Mouse (Mus musculus) right cerebral cortex, adult 2 months (tissue): ENCODE measurements around the gene Cela1.
A peak's percentile ranks its signal among the peaks of the same experiment; 100 is the strongest.

Experiments used
- DNase-seq, 2 experiments: peaks; one replicate each; pipeline ENCODE4 v3.0.0; 2021 to 2022; ENCODE audit warnings: low spot score in 2 of 2

Cela1 gene

DNA sequence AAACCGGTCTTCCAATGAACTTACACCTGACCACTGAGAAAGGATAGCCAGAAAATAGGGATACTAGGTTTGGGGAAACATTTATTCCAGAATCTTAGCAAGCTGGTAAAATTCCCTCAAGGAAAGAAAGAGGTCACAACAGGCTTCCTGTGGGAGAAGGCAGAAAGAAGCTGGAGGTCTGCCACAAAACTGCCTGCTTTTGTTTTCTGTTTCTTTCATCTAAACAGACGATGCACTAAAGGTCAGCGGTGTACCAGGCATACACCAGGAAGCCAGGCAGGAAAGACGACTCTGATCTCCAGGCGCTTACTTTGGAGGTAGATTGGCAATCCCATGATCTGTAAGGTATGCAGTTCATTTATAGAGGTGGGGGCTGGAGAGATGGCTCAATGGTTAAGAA lies 16.9 kb downstream of the Cela1 start:
- no peak for DNase-seq

DNA sequence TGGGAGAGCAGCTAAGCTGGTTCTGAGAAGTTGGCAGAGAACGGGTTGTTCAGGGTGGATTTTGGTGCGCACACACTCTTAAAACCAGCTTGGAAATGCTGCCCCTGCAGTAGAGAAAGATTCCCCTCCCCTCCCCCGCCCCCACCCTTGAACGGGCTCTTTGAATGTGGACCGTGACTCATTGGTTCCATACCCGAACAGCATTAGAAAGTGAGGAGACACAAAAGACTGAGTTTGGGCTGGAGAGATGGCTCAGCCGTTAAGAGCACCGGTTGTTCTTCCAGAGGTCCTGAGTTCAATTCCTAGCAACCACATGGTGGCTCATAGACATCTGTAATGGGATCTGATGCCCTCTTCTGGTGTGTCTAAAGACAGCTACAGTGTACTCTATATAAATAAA lies 17.7 kb downstream of the Cela1 start:
- no peak for DNase-seq

DNA sequence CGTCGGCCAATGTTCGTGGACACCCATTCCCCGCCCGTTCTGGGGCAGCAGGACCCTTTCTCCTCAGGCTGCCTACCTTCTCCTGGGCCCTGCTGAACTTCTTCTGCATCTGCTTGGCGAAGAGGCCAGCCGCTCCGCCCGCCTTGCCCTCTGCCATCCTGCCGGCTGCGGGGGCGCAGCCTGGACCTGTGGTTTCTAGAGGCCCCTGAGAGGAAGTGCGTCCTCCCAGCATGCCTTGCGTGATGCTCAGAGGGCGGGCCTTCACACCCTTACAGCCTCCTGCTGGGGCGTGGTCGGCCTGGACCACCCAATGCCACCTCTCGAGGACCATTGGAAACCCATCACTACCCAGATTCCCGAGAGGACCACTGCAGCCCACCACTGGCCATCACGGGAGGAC lies 18.4 kb downstream of the Cela1 start, which contains the start of gene Bin2:
TSS of gene Bin2 (minus strand) at position 217 of the 400 bp plus-strand sequence.
- DNase-seq: no peak

DNA sequence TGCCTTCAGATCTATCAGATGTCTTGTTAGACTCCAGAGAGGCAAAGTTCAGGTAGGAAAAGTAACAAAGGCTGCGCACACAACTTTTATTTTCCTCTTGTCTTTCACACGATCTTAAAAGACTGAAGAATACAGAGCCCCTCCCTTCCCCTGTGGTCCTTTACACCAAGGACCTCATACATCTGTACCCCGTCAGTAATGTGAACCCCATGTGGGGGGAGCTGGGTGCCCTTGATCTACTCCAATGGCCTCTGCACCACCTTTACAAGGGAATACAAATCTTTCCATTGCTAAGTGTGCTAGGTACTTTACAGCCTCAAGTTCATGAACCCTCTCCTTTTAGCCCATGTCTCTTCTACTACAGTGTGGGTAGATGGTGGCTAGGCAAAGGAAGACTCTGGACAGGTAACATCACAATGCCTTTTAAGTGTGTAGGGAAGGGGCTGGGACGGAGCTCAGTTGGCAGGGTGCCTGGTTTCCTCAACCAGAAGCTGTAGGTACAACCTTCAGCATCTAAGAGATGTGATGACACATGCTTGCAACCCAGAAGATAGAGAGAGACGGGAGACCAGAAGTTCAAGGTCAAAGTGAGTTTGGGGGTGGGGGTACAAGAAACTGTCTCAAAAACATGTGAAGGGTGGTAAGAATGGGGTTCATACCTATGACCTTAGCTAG lies 19.7 kb downstream of the Cela1 start:
- DNase-seq: no peak

DNA sequence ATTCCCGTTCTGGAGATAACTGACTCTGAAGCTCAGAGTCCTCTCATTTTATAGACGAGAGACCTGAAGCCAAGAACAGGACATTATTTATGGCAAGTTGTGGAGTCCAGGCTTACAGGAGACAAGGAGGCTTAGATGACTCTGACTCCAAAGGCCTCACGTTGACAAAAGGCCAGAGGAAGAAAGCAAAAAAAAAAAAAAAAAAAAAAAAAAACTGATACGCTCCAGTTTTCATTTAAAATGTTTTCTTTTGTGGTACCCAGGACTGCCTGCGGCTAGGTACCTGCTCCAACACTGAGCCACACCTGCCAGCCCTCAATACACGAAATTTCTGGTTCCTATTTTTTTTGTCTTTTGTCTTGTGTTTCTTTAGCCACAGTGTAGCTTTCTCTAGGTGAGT lies 20.3 kb downstream of the Cela1 start:
- DNase-seq: no peak

DNA sequence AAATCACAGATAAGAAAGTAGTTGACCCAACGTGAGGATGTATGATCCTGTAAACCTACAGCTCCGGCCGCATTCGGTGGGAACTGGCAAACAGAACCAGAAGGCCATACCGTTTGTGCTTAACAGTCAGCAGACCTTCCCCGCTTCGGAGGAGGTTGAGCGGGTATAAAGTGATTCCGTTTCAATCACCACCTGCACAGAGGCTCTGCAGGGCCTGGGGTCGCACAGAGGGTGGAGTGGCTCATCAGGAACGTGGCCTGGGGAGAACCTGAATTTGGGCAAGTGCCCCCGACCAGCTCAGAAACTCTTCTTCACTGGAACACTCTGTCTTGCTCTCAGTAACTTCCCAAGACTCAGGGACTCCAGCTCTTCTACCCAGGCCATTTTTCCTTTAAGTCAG lies 20.9 kb downstream of the Cela1 start:
- DNase-seq: no peak

DNA sequence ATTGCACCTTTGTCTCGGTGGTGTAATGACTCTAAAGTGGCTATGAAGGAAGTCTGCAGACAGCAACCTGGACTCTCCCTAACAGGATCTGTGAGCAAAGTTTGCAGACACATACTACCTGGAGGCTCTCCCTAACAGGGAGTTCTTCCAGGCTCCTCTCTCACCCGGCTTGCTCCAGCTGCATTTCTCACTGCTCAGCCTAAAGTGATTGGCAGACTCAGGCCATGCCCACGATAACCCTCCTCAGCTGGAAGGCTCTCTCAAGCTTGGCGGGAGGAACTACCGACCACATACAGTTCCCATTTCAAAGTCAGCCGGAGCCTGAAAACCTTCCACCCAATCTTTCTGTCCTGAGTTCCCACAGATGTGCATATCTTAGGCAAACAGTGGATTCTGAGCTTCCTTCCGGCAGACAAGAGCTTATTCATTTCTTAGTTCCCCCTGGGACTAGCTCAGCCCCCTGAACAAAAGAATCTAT lies 21.5 kb downstream of the Cela1 start:
- no peak for DNase-seq

DNA sequence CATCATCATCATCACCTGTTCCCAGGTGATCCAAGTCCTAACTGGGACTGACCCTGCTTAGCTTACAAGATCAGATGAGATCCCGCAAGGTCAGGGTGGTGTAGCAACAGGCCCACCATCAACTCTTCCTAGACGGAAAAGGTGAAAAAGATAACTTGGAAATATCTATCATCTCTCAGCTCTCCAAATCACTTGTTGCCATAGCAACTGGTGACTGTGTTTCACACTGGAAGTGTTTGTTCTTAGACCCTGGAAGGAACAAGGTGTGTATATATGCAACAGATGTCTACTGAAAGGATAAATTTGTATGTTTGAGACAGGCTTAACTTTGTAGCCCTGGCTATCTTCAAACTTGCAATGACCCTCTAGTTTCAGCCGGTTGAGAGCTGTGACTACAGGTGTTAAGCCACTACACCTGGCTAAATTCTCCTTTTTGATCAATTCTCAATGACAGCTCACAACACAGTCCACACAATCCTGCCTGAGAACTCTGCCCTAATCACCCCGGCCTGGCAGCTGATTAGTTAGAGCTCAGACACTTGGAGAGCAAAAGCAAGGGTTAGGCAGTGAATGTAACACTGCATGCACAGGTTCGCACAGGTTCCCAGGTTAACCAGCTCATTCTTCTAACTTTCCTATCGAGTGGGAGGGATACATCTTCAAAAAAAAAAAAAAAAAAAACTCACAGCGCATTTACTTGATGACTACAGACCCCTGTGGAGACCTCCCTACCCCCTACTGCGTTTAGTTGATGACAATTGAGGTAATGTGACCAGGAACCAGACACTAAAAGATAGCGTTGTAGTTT lies 22.1 kb downstream of the Cela1 start:
- no peak for DNase-seq

DNA sequence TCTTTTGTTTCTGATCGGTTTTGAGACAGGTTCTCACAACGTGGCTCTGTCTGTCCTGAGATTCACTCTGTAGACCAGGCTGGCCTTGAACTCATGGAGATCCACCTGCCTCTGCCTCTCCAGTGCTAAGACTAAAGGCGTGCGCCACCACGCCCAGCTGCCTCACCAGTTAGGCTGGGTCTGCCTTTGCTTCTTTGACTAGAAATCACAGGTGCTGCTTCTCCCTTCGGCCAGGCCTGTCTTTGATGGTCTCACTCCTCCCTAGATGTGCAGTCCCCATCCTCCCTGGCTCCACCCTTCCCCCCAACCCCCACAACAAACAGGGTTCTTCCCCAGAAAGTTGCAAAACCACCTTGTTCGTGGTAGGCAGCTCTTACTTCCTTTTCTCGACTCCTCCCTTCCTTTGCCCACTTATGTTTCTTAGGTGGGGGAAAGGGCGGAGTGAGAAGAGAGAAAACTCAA lies 22.9 kb downstream of the Cela1 start:
- no peak for DNase-seq

DNA sequence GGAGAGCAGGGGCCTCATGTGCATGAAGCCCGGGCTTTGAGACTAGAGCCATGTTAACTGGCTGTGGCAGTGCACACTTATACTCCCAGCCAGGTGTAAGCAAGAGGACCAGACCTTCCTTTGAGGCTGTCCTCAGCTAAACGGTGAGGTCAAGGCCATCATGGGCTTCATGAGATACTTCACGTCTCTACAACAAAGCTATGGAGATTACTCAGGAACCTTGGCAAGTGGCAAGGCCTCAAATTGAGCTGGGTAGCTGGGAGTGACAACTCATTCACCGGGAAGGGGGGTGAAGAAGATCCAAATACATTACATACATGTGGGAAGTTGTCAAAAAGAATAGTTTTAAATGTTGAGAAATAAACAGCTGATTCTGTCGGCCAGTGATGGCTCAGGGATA lies 26.9 kb downstream of the Cela1 start:
- DNase-seq: no peak

DNA sequence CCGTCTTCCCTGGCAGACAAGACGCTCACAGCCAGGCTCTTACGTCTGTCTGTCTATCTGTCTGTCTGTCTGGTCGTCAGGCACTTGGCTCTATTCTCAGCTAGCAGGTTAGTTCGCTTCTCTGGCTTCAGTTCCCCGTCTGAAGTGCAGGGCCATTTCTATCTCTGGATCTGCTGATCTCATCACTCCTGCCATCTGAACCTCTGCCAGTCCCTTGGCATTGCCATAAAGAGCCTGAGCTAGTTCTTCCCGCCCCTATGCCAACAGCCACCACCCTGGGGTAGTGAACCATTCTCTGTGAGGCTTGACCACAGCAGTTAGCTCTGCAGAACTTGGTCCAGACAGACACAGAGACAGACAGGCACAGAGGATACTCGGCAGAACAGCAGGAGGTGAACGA lies 27.4 kb downstream of the Cela1 start:
- peak in 1 of 2 experiments; percentile 13 for DNase-seq

DNA sequence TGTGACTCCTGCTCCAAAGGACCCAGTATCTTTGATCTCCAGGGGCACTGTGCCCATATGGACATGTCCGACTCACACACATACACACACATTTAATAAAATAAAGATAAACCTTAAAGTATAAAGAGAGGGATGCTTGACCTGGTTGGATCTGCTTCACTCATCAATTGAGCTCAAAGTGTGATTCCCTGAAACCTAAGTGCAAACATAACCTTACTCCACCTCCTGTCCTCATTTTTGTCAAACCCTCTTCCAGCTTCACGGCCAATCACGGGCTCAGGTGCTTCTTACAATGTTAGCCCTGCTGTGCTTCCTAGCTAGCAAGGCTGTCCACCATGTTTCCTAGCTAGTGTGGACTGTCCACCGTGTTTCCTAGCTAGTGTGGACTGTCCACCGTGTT lies 32.5 kb downstream of the Cela1 start:
- DNase-seq: no peak

DNA sequence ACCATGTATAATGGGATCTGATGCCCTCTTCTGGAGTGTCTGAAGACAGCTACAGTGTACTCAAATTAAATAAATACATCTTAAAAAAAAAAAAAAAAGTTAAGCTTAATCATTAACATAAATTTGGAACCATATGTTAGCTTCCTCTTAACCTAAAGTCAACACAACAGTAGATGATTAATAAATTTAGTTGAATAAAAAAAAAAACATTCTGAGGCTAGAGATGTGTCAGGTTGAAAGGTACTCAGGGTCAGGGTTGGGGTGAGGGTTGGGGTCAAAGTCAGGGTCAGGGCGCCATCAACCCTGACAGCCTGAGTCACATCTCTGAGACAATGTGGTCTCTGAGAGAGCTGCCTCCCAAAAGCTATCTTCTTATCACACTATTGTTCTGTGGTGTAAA lies 33.5 kb downstream of the Cela1 start:
- no peak for DNase-seq

DNA sequence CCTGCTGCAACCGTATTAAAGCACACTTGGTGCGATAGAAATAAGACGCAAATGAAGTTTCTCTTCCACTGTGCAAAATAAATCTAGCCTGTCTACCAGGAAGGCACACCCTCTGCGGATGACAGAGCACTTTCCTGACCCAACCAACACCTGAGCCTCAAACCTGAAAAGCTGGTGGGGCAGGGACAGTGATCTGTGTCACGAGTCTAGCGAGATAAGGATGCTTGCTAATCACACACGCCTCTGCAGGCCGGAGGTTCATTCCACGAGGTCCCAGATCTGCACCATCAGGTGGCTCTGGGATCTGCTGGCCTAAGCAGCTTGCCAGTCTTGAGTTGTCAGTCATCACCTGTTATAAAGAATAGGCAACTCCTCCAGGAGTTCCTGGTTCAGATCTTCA lies 36.1 kb downstream of the Cela1 start:
- DNase-seq: no peak

DNA sequence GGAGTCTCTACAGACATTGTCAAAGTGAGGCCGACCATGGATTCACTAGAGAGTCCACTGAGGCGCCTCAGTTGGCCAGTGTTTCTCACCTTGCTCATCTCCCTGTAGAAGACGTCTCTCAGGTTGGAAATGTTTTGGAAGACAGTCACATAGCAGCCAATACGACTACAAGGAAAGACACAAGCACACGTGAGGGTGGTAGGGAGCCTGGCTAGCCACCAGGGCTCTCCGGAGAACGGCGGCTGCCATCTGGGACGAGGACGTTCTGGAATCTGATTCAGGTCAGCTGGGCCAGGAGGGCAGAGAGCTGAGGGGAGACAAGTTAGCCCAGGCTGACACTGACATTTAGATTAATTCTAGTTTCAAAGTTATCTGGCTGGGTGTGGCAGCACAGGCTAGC lies 37.6 kb downstream of the Cela1 start:
- DNase-seq: no peak

DNA sequence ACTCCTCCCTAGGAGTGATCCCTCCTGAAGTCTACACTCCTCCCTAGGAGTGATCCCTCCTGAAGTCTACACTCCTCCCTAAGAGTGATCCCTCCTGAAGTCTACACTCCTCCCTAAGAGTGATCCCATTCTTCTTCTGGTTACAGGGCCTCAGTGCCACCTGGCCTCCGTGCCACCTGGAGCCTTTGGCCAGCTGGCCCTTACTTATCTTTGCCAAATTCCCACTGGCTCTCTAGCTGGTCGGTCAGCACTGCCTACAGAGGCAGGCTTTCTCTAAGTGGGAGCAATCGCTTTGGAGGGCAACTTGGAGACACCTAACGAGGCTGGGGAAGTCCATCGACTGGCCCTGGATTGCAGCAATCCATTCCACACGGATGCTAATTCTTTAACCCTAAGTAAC lies 41.6 kb downstream of the Cela1 start:
- DNase-seq: no peak

DNA sequence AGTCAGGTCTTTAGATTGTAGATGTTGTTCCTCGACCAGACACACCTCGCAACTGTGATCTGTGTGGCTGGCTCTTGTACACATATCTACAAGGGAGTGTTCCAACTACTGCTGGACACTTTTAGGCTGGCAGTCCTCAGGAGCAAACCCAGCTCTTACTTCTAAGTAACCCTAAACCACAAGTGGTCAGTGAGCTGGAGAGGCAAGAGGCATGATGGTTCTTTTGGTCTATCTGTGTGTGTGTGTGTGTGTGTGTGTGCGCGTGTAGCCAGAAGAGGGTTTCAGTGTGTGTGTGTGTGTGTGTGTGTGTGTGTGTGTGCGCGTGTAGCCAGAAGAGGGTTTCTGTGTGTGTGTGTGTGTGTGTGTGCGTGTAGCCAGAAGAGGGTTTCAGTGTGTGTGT lies 45.3 kb downstream of the Cela1 start:
- DNase-seq: no peak

DNA sequence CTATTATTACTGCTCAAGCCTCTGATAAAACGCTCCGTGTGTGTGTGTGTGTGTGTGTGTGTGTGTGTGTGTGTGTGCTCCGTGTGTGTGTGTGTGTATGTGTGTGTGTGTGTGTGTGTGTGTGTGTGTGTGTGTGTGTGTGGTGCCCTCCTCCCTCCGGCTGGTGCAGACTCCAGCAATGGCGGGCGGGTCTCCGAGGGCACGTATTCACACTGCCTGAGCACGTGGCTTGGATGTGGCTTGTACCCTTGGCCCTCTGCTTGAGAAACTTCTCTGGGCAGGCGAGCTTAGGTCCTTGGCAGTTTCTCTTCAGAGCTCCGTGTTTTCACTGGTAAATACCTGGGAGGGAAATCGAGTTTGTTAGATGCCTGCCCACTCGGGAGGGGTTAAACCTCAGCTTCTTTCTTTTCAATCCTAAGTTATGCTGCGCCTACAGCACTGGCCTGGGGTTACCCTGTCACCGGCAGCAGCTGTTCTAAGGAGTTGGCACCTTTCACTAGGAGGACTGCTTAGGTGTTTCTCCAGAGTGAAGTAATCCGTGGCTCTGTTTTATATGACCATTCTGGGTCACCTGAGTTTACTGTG lies 46.4 kb downstream of the Cela1 start:
- DNase-seq: no peak

DNA sequence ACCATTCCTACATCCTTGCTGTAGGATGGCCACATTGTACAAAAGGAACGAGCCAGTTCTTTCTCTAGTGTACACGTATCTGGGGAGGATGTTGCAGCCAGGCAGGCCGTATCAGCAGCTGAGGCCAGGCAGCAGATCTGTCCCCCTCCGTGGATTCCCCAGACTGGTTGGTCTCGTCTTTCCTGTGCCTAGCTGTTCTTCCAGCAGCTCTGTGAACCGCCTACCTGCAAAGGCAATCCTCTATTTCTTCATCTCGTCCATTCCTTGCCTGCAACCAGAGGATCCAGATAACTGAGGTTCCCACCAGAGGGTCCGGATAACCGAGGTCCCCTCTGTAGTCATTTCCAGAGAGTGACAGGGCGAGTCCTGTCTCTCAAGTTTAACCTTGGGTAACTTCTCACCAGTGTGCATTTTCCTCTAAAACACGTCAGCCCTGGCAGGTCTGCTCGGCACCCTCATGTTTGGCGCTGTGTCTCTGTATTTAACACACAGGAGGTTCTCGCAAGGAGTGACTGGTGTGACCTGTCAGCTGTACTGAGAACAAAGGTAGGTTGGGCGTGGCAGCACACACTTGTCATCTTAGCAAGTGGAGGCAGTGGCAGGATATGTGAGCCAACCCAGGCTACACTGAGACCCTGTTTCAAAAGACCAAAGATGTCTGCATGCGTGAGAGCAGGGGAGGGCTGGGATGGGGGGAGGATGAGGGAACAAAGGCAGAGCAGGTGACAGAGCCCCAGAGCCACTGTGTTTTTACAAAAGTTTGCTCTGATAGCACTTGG lies 47.6 kb downstream of the Cela1 start:
- DNase-seq: no peak

DNA sequence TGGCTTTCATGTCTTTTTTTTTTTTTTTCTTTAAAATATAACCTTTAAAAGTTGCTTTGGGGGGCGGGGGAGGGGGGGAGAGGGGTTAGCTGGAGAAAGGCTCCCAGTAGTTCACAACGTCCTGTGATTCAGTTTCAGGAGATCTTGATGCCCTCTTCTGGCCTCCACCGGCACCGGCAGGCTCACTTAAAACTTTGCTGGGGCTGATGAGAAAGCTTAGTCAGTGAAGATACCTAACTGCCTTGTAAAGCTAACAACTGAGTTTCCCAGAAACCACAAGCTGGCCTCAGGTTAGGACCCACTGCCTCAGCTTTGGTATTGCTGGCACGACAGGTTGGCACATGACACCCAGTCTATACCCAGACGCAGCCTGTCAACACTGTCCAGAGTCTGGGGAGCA lies 50.1 kb downstream of the Cela1 start:
- DNase-seq: no peak

DNA sequence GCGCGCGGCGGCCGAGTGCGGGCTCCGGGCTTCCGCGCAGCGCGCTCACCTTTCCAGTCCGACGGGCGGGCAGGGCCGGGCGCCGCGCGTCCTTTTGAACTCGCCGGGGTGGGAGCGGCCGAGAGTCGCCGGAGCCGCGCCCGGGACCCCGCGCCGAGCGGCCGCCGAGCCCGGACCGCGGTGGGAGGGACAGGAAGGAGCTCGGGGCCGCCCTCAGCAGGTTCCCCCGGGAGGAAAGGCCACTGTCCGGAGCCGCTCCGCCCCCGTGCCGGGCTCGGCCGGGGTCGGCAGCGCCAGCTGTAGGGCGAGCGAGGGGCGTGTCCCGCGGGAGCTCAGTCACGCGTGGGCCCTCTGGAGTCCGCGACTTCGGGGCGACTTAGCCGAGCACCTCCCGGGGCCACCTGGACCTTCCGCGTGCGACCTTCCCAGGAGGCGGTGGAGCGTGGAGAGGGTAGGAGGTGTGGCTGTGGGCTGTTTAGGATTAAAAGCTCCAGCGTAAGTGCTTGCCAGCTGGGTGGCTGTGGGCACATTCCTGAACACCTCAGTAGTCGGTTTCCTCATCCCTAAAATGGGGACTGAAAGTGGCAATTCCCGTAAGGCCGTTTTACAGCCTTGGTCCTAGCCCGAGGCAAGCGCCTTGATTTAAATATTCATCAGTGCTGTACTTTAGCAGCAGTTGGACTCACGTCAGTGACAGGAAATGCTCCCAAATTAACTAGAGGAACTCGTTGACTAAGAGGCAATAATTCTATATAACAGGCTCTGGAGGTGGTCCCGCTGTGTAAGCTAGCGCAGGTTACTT lies 50.8 kb downstream of the Cela1 start, which contains the start of gene Smagp:
TSS of gene Smagp (minus strand) at position 241 of the 802 bp plus-strand sequence.
- no peak for DNase-seq
